28 mouse cellular contexts compared by ENCODE assay signal in the genomic region with DNA sequence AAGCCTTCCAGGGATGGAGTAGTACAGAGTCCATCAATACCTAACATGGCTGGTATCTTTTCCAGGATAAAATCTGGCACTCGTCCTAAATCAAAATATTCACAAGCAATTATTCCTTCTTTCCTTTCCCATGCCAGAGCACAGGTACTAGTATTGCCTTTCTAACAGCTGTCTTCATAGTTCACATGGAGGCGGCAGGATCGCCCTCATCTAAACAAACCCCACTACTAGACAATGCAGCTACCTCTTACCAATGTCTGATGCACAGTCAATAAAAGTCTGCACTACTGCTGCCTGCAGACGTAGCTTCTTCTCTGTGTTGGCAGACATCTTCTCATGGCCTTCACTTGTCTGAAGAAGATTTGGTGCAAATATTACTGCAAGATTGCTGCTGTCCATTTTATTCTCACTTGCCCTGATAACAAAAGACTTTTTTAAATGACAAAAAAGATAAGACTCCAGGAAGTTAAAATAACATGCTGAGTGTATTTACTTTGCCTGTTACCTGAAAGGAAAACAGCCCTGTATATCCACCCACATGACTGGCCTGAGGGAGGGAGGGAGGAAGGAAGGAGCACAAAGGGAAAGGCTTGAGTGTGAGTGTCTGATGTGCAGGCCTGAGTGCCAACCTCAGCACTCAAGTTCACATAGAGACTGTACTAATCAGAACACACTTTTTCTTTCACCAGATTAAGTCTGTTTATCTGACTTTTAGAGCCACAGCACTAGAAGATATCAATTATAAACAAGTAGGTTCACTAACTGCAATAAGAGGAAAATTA. TPM values are rescaled to one million over a fixed set of nuclear protein-coding genes. Genes with fewer than 3 reads are reported as not detected.
DNase-seq lines count a peak whose midpoint lies in the region; ATAC-seq lines count a peak whose summit lies in the region.
"Had no signal": no experiment of that assay in that cellular context is flagged by ENCODE, and none has a peak within 500 bp of the region (broad histone marks: within the 10 kb centered on the region; RNA-seq: fewer than 3 reads in every experiment).

No protein-coding gene starts in this region.

- H3K27ac ChIP-seq in midbrain, embryonic 11.5 days (ENCODE audit: low read depth, low read length) = no peak overlapping the region
- no peak overlapping the region for H3K27ac ChIP-seq in midbrain, embryonic 15.5 days
- H3K27ac ChIP-seq in stomach, embryonic 16.5 days (ENCODE audit: low read length) = no peak overlapping the region
- no peak overlapping the region for H3K27ac ChIP-seq in forebrain, embryonic 16.5 days (ENCODE audit: low read length)
- H3K27ac ChIP-seq: embryonic facial prominence, embryonic 13.5 days; embryonic facial prominence, embryonic 15.5 days; forebrain, embryonic 10.5 days; forebrain, embryonic 12.5 days had no signal

- no peak overlapping the region for H3K4me2 ChIP-seq in midbrain, embryonic 11.5 days
- H3K4me2 ChIP-seq in midbrain, embryonic 15.5 days = no peak overlapping the region
- H3K4me2 ChIP-seq in stomach, embryonic 16.5 days (ENCODE audit: low read depth, low read length) = no peak overlapping the region
- no peak overlapping the region for H3K4me2 ChIP-seq in forebrain, embryonic 16.5 days (ENCODE audit: low read length)
- H3K4me2 ChIP-seq: embryonic facial prominence, embryonic 13.5 days; embryonic facial prominence, embryonic 15.5 days; forebrain, embryonic 12.5 days had no signal

- no peak for ATAC-seq in midbrain, embryonic 11.5 days (ENCODE audit: low FRiP score)
- ATAC-seq in midbrain, embryonic 15.5 days (replicated peaks) = no peak
- peak; percentile 67; the same call in 1 of the 2 replicates for ATAC-seq in stomach, embryonic 16.5 days (ENCODE audit: insufficient read depth, low FRiP score)
- ATAC-seq in forebrain, embryonic 16.5 days = no peak
- ATAC-seq: activated CD4-positive, CD25-positive, alpha-beta regulatory T cell, adult 4 months; CD4-positive, CD25-positive, alpha-beta regulatory T cell, adult 4 months; forebrain, embryonic 14.5 days; Patski had no signal

- 88% methylated on average over 4 of the region's 4 CpGs for WGBS in midbrain, embryonic 11.5 days
- 97% methylated on average over 4 of the region's 4 CpGs for WGBS in midbrain, embryonic 15.5 days
- WGBS in stomach, embryonic 16.5 days = 84% methylated on average over 4 of the region's 4 CpGs
- WGBS in forebrain, embryonic 16.5 days = 97% methylated on average over 4 of the region's 4 CpGs

- DNase-seq in heart, adult 11 months = peak; percentile 72
- no peak for DNase-seq in heart, postnatal 14 days
- DNase-seq in midbrain, embryonic 11.5 days (ENCODE audit: low spot score, missing footprints) = peak; percentile 61
- no peak for DNase-seq in layer of hippocampus, postnatal 14 days (ENCODE audit: low spot score in 2 of 2)
- DNase-seq: adrenal gland, adult 8-10 months; adrenal gland, postnatal 14 days; adrenal gland, postnatal 36 days; B cell, adult 2 months; cerebellum, adult 11-12 months; cerebellum, adult 2 months; cerebellum, adult 9-10 months; cerebellum, postnatal 10 days; cerebellum, postnatal 36 days; embryo, embryonic 11 days had no signal

- no peaks in the 10 kb centered on the region for H3K27me3 ChIP-seq in midbrain, embryonic 11.5 days (ENCODE audit: control insufficient read depth, insufficient read depth, low read length)
- H3K27me3 ChIP-seq in midbrain, embryonic 15.5 days (replicated peaks) = no peaks in the 10 kb centered on the region
- H3K27me3 ChIP-seq in stomach, embryonic 16.5 days (ENCODE audit: control insufficient read depth, insufficient read depth, low read length) = no peaks in the 10 kb centered on the region
- no peaks in the 10 kb centered on the region for H3K27me3 ChIP-seq in forebrain, embryonic 16.5 days (replicated peaks; ENCODE audit: control insufficient read depth, insufficient read depth, low read length)
- H3K27me3 ChIP-seq: CH12.LX; embryonic facial prominence, embryonic 13.5 days; embryonic facial prominence, embryonic 15.5 days; forebrain, embryonic 12.5 days; Patski had no signal

- intact Hi-C loops in heart, postnatal 14 days (cut with DNase I) = no loop called here

- H3K9me3 ChIP-seq in midbrain, embryonic 11.5 days (ENCODE audit: control insufficient read depth, low read length) = no peaks in the 10 kb centered on the region
- no peaks in the 10 kb centered on the region for H3K9me3 ChIP-seq in midbrain, embryonic 15.5 days
- no peaks in the 10 kb centered on the region for H3K9me3 ChIP-seq in stomach, embryonic 16.5 days (replicated peaks; ENCODE audit: control insufficient read depth, low read length)
- no peaks in the 10 kb centered on the region for H3K9me3 ChIP-seq in forebrain, embryonic 16.5 days (ENCODE audit: control insufficient read depth, low read length)
- H3K9me3 ChIP-seq: embryonic facial prominence, embryonic 13.5 days; embryonic facial prominence, embryonic 15.5 days; forebrain, embryonic 10.5 days; forebrain, embryonic 12.5 days; G1E had no signal

- peaks cover 6% of the 10 kb centered on the region; the same call in 1 of the 2 replicates for H3K36me3 ChIP-seq in midbrain, embryonic 11.5 days (ENCODE audit: control insufficient read depth, insufficient read depth, low read length)
- H3K36me3 ChIP-seq in midbrain, embryonic 15.5 days (replicated peaks) = no peaks in the 10 kb centered on the region
- peaks cover 8% of the 10 kb centered on the region; the same call in 1 of the 2 replicates for H3K36me3 ChIP-seq in stomach, embryonic 16.5 days (ENCODE audit: control insufficient read depth, insufficient read depth, low read length)
- H3K36me3 ChIP-seq in forebrain, embryonic 16.5 days (ENCODE audit: control insufficient read depth, insufficient read depth) = 0 out of 2 replicates have a peak, but pooled peaks cover 2% of the 10 kb centered on the region

- H3K4me3 ChIP-seq in midbrain, embryonic 11.5 days (ENCODE audit: low read depth, low read length) = no peak overlapping the region
- no peak overlapping the region for H3K4me3 ChIP-seq in midbrain, embryonic 15.5 days
- H3K4me3 ChIP-seq in stomach, embryonic 16.5 days (replicated peaks; ENCODE audit: low read length) = no peak overlapping the region
- H3K4me3 ChIP-seq in forebrain, embryonic 16.5 days (replicated peaks; ENCODE audit: low read length) = no peak overlapping the region
- H3K4me3 ChIP-seq: embryonic facial prominence, embryonic 13.5 days; embryonic facial prominence, embryonic 15.5 days; erythroblast, embryonic 14.5 days; forebrain, embryonic 10.5 days; forebrain, embryonic 12.5 days had no signal

- H3K4me1 ChIP-seq in midbrain, embryonic 11.5 days (ENCODE audit: control insufficient read depth, insufficient read depth, low read length) = peaks cover 8% of the 10 kb centered on the region
- no peaks in the 10 kb centered on the region for H3K4me1 ChIP-seq in midbrain, embryonic 15.5 days
- peaks cover 22% of the 10 kb centered on the region for H3K4me1 ChIP-seq in stomach, embryonic 16.5 days (ENCODE audit: control insufficient read depth, insufficient read depth, low read length)
- peaks cover 6% of the 10 kb centered on the region; the same call in 1 of the 2 replicates for H3K4me1 ChIP-seq in forebrain, embryonic 16.5 days (replicated peaks; ENCODE audit: control insufficient read depth, insufficient read depth, low read length)

- no peak overlapping the region for H3K9ac ChIP-seq in midbrain, embryonic 11.5 days (ENCODE audit: low read length)
- no peak overlapping the region for H3K9ac ChIP-seq in midbrain, embryonic 15.5 days
- H3K9ac ChIP-seq in stomach, embryonic 16.5 days (ENCODE audit: low read length) = no peak overlapping the region
- no peak overlapping the region for H3K9ac ChIP-seq in forebrain, embryonic 16.5 days (replicated peaks; ENCODE audit: low read depth, low read length)
- H3K9ac ChIP-seq: embryonic facial prominence, embryonic 13.5 days; embryonic facial prominence, embryonic 15.5 days; forebrain, embryonic 12.5 days had no signal

RNA-seq across cellular contexts. Expression of a gene that starts 6.6 kb away (rescaled TPM):
- 1 to 10 TPM; 4.3 to 6.3 TPM for total RNA-seq in heart, postnatal 14 days (2021)
- polyA plus RNA-seq in midbrain, embryonic 11.5 days (2014; fragmentation: Nextera tagmentation; extraction: Ambion mirVana) = 6.6 and 7.5 TPM in 2 replicates
- 6.5 and 6.7 TPM in 2 replicates for polyA plus RNA-seq in midbrain, embryonic 15.5 days (2015; fragmentation: Nextera tagmentation; extraction: Ambion mirVana)
- 20.8 and 24.1 TPM in 2 replicates for polyA plus RNA-seq in stomach, embryonic 16.5 days (2015; fragmentation: Nextera tagmentation; extraction: Ambion mirVana)
- 28.1 and 38.4 TPM in 2 replicates for polyA plus RNA-seq in forebrain, embryonic 16.5 days (2015; fragmentation: Nextera tagmentation; extraction: Ambion mirVana)
- total RNA-seq in layer of hippocampus, postnatal 14 days (2021) = 1 to 10 TPM; 3.6 to 3.7 TPM

RNA-seq across cellular contexts. Expression of a gene that starts 12.9 kb away (rescaled TPM):
- under 1 TPM in 1 of 2 experiments, not detected in 1; 0.24 TPM for total RNA-seq in heart, postnatal 14 days (2021)
- polyA plus RNA-seq in midbrain, embryonic 11.5 days (2014; fragmentation: Nextera tagmentation; extraction: Ambion mirVana) = 56.3 and 65.0 TPM in 2 replicates
- 236 and 249 TPM in 2 replicates for polyA plus RNA-seq in midbrain, embryonic 15.5 days (2015; fragmentation: Nextera tagmentation; extraction: Ambion mirVana)
- polyA plus RNA-seq in stomach, embryonic 16.5 days (2015; fragmentation: Nextera tagmentation; extraction: Ambion mirVana) = 9.6 and 12.6 TPM in 2 replicates
- 205 and 220 TPM in 2 replicates for polyA plus RNA-seq in forebrain, embryonic 16.5 days (2015; fragmentation: Nextera tagmentation; extraction: Ambion mirVana)
- total RNA-seq in layer of hippocampus, postnatal 14 days (2021) = 100 to 1,000 TPM; 348 to 364 TPM
- total RNA-seq: CH12.LX had no signal
- polyA plus RNA-seq: G1E had no signal

Comparison
In these comparisons a context has a peak if more than half of its experiments do, and no peak if none do; other contexts are left out.
1. DNase-seq: peak in heart, adult 11 months (single experiment) and midbrain, embryonic 11.5 days (single experiment); none in heart, postnatal 14 days (0 of 2) and layer of hippocampus, postnatal 14 days (0 of 2).